Mouse (Mus musculus) layer of hippocampus, adult 8-10 months (tissue): ENCODE data around the gene Wbp2. TPM values are rescaled to one million over a fixed set of nuclear protein-coding genes. Genes with fewer than 3 reads are reported as not detected.

Experiments used
- DNase-seq, 2 experiments: peaks; one replicate each; pipeline ENCODE4 v3.0.0; 2022; ENCODE audit warnings: low spot score in 2 of 2
- total RNA-seq, 4 experiments: library from RNA; stranded (reverse); gene quantifications; 2 replicates each; pipeline ENCODE4 v1.2.4; 2022

Wbp2 gene
- total RNA-seq, 4 experiments from 2014 or later, result 387 to 440 (median 429) TPM

DNA sequence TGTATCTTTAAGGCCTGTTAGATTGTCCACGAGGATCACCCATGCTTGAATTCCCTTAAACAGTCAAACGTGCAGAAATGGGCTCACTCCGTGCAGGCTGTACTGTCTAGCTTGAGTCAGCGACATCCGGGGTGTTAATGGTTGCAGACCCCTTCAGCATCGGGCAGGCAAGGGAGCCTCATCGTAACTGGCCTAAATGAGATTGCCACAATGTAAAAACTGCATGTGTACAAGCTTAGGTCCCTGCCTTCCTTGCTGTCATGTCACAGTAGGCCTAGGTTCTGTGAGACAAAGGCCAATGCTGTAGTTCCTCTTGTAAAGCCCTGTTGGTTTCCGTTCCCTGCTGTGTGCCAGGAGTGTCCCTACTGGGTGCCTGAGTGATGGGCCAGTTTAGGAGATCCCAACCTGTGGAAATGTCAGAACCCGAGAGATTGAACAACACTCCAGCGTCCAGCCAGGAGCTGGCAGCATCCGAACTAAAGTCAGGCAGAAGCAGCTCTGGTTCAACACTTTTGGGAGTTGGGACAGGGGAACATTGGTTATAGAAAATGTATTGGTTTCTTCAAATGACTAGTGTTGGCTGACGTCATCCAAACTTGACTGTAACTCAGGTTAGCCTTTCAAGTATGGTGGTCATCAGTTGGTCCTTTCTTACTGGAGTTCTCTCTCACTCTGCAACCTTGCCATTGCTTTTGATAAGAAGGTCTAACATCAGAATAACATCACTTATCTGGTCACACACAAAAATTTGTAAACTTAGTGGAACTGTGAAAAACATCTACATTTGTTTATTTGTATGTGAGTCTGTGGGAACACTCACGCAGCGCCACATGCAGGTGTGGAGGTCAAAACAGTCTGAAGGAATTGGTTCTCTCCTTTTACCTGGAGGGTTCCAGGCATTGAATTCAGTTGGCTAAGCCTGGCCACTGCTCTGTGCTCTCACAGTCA is 55.6 kb downstream of the Wbp2 start:
- no peak for DNase-seq

DNA sequence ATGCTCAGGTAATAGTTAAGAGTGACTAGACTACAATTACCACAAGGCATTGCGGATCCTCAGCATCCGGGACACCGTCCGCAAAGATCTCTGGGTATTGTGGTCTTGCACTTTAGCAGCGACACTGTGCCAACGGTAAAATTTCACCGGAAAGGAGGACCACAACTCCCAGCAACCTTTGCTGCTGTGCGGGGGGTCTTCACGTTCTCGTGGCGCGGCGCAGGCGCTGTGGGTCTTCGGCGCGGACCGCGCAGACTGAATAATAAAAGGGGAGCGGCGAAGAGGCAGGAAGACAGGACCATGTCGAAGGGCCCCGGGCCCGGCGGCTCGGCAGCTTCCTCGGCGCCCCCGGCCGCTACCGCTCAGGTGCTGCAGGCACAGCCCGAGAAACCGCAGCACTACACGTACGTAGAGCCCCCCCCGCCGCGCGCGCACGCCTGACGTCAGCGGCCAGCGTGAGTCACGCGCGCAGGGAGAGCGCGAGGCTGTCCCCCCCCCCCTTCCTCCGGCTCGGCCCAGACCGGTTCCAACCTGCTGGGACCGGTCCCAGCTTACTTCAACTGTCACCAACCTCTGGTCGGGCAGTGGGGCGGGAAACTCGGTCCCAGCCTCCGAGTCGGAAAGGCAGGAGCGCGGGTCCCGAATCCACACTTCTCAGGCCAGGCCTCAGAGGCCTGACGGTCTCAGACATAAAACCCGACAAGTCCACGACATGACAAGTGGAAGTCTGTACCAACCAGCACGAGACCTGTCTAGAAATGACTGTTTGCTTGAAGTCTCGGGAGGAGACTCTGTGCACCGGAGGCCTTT is 56.5 kb downstream of the Wbp2 start, which contains the start of gene Unk:
Gene Unk, plus strand, starts transcription at position 235 of the 810 bp plus-strand sequence.
- DNase-seq, result peak; percentile 98

- no peak for DNase-seq
These were observed 57.5 kb downstream of the Wbp2 start for GRCm38 (mm10) chr11:116029086-116029865.

Other genes with a start within 250 kb of the Wbp2 start
- 1 to 10 TPM in 1 of 4 experiments, under 1 TPM in 3; 0.11 to 1.2 (median 0.56) TPM for gene Myo15b, start 228.6 kb downstream of the Wbp2 start, total RNA-seq
- gene Smim5, start 187.0 kb downstream of the Wbp2 start, total RNA-seq, result under 1 TPM; 0.57 to 0.96 (median 0.66) TPM
- gene Smim6, start 175.0 kb downstream of the Wbp2 start, total RNA-seq, result not detected
- 10 to 100 TPM; 39.7 to 60.3 (median 44.3) TPM for gene Sap30bp, start 153.7 kb downstream of the Wbp2 start, total RNA-seq
- gene Recql5, start 153.5 kb downstream of the Wbp2 start, total RNA-seq, result 10 to 100 TPM; 27.4 to 32.5 (median 30.3) TPM
- gene Itgb4, start 112.3 kb downstream of the Wbp2 start, total RNA-seq, result 10 to 100 TPM in 3 of 4 experiments, 1 to 10 TPM in 1; 6.7 to 13.0 (median 11.3) TPM
- gene Galk1, start 74.3 kb downstream of the Wbp2 start, total RNA-seq, result 10 to 100 TPM; 11.6 to 20.7 (median 16.1) TPM
- 100 to 1,000 TPM; 243 to 308 (median 280) TPM for gene H3f3b, start 59.0 kb downstream of the Wbp2 start, total RNA-seq
- gene Unk, start 56.7 kb downstream of the Wbp2 start, total RNA-seq, result 10 to 100 TPM; 26.3 to 31.6 (median 28.2) TPM
- 1 to 10 TPM; 1.5 to 3.6 (median 2.3) TPM for gene Unc13d, start 9.0 kb downstream of the Wbp2 start, total RNA-seq
- gene Trim47, start 40.2 kb upstream of the Wbp2 start, total RNA-seq, result 10 to 100 TPM in 1 of 4 experiments, 1 to 10 TPM in 3; 5.0 to 13.0 (median 8.2) TPM
- 1 to 10 TPM; 7.2 to 10.0 (median 7.9) TPM for gene Trim65, start 44.1 kb upstream of the Wbp2 start, total RNA-seq
- 10 to 100 TPM; 56.1 to 66.6 (median 62.8) TPM for gene Mrpl38, start 51.9 kb upstream of the Wbp2 start, total RNA-seq
- gene Fbf1, start 81.2 kb upstream of the Wbp2 start, total RNA-seq, result 100 to 1,000 TPM in 1 of 4 experiments, 10 to 100 TPM in 3; 73.7 to 111 (median 92.3) TPM
- gene Ten1, start 111.9 kb upstream of the Wbp2 start, total RNA-seq, result 10 to 100 TPM; 29.4 to 43.7 (median 38.7) TPM
- gene Acox1, start 112.0 kb upstream of the Wbp2 start, total RNA-seq, result 100 to 1,000 TPM; 124 to 134 (median 130) TPM
- 1 to 10 TPM in 2 of 4 experiments, under 1 TPM in 2; 0.85 to 1.4 (median 1.1) TPM for gene Evpl, start 151.1 kb upstream of the Wbp2 start, total RNA-seq
- 10 to 100 TPM; 61.1 to 71.3 (median 66.1) TPM for gene Srp68, start 187.2 kb upstream of the Wbp2 start, total RNA-seq
- gene Galr2, start 193.9 kb upstream of the Wbp2 start, total RNA-seq, result not detected
- 100 to 1,000 TPM in 1 of 4 experiments, 10 to 100 TPM in 3; 82.4 to 103 (median 88.9) TPM for gene Exoc7, start 220.2 kb upstream of the Wbp2 start, total RNA-seq
- 1 to 10 TPM; 4.5 to 7.4 (median 6.2) TPM for gene Foxj1, start 248.4 kb upstream of the Wbp2 start, total RNA-seq